Mouse (Mus musculus): Measurements from ENCODE around the gene Insr.

Insr gene

DNA sequence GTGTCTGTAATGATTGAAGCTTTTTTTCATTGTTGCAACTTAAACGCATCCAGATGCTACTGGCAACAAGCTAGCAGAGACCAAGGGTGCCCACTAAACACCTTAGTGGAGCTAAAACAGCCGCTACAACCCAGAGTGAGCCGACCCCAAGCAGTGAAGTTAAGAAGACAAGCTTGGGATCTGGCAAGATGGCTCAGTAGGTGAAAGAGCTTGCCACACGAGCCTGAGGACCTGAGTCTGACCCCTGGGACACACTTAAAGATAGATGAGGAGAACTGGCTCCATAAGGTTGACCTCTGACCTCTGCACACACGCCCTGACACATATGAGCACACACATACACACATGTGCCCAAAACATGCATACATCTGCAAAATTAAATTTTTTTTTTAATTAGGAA lies 4.2 kb downstream of the Insr start:
- no peak for DNase-seq (ENCODE audit: low read depth, low spot score)

DNA sequence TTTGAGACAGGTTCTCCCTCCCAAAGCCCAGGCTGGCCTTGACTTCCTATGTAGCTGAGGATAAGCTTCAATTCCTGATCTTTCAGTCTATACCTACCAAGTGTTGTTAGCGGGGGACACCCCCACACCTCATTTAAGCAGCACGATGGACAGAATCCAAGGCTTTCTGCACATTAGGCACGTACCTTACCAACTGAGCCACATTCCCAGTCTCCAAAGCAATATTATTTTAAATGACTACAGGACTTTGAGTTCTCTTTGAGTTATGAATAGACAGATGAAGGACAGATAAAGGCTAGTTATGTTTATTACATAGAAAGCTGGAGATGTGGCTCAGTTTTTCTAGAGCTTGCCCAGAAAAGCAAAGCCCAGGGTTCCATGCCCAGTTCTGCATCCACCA lies 5.6 kb downstream of the Insr start:
- DNase-seq (ENCODE audit: low read depth, low spot score) = no peak

DNA sequence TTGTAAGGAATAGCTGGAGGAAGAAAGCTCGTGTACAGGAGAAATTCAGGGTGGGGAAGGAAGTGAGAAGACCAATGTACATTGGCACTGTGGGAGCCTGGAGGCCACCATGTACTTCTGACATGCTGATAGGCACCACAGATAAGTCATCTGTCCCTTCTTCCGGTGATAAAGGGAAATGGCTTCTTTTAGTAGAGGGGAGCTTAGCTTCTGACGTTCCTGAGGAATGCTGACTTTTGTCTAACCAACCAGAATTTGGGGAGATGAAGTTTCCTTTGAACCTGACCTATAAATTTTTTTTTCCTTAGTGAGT lies 12.0 kb downstream of the Insr start:
- DNase-seq (ENCODE audit: low read depth, low spot score) = no peak

DNA sequence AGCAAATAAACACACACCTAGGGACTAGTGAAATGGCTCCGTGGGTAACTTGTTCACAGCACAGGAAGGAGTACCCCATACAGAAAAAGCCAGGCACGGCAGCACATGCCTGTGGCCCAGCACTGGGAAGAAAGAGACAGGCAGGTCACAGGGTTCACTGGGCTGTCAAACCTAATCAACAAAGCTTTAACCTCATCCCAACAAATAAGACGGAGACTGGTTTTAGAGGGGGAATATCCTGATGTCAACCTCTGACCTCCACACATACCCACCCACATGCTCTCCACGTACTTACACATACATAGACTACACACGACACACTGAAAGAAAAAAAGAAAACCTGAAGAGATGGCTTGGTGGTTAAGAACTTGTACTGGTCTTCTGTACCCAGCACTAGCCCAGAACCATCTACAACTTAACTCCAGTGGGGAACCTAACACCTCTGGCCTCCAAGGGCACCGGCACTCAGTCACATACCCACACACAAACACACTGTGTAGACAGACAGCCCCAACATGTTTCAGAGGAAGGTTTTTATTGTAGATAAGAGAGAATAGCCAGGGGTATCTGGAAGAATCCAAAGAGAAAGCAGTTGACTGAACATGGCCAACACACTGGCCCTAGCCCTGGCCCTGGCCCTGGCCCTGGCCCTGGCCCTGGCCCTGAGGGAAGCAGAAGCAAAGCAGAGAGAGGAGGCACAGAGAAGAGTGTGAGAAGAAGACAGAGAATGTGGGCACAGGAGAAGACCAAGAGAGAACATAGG lies 12.6 kb downstream of the Insr start:
- no peak for DNase-seq (ENCODE audit: low read depth, low spot score)

DNA sequence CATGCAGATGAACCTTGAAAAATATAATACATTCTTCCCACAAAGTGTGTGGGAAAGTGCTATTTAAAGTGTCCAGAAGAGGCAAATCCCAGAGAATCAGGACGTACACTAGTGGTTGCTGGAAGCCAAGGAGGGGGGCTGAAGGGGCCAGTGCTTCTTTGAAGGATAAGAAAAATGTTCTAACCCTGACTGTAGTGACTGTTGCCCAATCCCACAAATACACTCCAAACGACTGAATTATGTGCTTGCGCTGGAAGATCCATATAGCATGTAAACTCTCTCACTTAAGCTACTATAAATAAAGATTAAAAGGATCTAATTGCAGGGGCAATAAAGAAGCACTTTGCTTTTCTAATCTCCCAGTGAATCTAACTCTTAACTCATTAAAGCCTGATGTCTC lies 14.2 kb downstream of the Insr start:
- no peak for DNase-seq (ENCODE audit: low read depth, low spot score)

DNA sequence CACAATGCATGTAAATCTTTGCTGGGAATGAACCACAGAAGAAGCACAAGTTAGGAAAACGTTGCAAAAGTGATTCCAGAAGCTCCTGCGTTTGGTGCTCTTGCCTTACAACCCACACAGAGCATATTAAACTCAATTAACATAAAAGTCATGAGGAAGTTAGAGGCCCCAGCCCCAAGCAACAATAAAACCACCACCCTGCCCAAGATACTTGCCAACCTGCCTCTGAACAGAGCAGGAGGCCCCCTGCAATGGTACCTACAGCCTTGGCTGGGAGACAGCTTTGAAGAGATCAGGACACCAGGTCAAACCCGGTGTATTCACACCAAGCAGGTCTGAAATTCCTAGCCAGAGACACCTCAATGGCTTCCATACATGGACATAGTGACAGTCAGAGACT lies 16.6 kb downstream of the Insr start:
- DNase-seq (ENCODE audit: low read depth, low spot score) = no peak

DNA sequence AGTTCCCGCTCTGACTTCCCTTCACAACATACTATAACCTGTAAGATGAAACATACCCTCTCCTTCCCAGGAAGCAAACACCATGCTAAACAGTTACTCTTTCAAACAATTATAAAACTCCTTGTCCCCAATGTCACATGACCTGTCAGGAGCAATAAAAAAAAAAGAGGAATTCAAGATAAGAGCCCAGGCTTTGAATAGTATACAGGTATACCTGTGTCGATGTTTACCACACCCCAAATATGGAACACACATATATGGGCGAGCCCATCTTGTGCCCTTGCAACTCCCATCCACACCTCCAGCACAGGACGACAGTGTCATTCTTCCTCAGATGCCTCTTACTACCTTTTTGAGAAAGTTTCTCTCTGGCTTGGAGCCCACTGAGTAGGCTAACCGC lies 18.3 kb downstream of the Insr start:
- DNase-seq (ENCODE audit: low read depth, low spot score) = no peak

DNA sequence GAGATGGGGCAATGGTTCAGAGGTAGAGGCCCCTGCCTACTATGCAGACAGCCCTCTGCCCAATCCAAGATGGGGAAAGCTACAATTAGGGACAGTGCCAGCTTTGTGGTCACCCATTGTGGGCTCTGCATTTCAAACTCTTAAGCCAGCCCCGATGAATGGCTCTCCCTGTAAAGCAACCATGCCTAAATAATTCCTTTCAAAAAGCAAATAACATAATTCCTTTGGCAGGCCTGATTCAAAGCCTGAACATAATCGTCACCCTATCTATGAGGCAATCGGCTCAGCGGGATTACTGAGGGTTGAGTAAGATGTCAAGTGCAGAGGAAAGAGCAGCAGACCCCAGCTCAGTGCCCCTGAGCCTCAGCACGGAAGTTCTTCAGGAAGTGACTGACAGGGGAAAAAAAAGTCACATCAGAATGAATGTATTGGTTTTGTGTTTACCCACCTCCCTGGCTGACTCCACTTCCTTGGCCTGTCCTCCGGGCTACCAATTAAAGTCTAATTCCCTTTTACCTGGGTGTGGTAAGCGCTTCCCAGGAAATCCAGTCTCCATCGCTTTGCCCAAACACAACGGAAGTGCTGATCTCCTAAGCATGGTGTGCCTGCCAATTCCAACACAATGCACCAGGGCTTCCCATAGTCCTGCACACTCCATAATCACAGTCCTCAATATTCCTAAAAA lies 19.1 kb downstream of the Insr start:
- no peak for DNase-seq (ENCODE audit: low read depth, low spot score)

DNA sequence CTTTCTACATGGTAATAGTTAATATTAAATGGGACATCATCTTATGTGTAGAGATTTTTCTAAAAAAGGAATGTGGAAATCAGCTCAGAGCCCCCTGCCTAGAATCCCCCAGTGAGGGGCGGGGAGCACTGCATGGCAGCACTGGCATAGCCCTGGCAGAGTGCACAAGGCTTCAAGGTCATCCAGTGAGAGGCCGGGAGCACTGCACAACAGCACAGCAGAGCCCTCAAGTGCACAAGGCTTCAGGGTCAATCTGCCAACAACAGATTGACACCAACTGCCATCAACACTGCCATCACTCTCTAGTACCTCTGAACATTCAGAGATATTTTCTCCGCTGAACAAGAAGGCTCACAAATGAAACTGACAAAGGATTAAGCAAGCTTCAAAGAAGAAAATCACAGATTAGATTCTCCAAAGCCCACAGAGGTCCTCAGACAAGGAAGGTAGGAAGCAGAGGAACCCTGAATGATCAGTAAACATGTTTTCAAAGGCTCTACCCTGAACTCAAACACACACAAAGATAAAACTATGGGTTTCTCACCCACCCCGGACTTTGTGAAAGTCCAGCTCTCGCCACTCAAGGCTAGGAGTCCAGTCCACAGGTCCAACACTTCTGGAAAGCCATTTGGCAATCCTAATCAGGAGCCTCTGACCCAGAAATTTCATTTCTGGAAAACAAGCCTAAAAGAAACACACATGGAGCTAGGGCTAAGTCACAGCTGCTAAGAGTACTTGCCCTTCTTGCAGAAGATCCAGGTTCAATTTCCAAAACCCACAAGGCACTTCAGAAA lies 23.1 kb downstream of the Insr start:
- DNase-seq (ENCODE audit: low read depth, low spot score) = no peak

DNA sequence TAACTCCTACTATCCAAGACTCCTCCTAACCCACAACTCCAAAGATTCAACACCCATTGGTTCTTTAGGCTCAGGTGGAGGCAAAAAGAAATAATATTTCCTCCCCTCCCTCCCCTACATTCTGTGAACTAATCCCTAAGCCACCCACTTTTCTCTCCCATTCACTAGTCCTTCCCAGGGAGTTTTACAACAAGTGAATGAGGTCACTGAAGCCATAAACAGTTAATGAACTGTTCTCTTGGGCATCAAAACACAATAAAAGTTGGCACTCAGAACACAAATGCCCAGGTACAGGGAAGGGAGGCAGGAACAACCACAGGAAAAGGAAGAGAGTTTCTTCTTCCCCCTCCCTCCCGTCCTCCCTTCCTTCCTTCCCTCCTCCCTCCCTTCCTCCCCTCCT lies 24.1 kb downstream of the Insr start:
- DNase-seq (ENCODE audit: low read depth, low spot score) = no peak

DNA sequence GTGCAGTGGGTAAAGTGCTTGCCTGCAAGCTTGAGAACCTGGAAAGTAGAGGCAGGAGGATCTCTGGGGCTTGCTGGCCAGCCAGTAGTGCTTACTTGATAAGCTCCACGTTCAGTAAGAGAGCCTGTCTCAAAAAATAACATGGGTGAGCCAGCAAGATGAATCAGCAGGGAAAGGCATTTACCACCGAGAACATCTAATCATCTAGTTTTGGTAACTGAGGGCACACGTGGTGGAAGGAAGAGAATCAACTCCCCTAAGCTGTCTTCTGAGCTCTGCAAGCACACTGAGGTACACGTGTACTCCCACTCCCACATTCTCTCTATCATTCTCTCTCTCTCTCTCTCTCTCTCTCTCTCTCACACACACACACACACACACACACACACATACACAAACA lies 26.2 kb downstream of the Insr start:
- no peak for DNase-seq (ENCODE audit: low read depth, low spot score)

DNA sequence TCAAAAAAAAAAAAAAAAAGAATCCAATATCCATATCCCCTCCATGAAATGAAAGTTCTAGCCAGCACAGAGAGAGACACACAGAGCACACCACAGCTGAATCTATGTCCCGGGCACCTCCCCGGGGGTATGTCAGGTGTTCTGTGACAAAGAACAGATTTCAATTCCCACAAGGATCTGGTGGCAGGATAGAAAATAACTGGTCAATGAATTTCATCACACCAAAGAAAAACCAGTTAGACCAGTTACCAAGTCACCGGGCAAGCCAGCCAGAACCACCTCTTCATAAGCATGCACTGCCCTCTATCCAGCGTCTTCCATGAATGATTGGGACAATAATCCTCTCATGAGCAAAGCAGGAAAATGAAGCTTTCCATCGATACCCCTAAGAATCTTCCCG lies 26.8 kb downstream of the Insr start:
- no peak for DNase-seq (ENCODE audit: low read depth, low spot score)

DNA sequence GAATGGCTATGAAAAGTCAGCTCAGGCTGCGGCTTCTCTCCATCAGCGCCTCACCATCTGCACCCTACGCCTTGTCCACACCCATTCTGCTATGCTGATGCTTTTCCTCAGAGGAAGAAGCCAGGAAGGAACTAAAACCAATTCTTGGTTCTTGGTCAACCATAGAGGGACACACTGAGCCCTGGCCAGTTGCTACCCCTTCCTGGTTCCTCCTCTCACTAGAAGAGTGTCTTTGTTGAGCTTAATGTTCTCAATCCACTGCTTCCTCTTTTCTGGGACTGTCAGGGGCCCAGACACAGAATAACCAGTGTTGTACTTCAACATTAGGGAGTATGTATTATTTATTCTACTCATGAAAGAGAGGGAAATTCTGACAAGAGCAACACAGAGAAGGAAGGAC lies 28.3 kb downstream of the Insr start:
- no peak for DNase-seq (ENCODE audit: low read depth, low spot score)

DNA sequence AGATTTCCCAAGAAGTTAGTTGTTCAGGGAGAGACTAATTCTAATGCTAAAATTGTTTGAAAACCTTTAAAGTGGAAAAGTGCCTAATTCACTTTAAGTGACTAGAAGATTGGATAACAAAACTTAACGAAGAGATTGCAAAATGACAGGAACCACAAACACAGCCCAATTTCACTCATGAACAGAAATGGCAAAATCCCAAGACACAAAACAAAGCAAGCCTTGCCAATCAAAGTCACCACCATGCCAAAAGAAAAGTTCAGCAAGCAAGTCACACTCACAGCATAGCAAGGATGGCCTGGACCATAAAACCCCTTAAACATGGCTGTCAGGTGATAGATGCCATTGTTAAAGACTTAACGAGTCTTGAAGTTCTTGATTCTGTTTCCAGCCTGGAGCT lies 29.5 kb downstream of the Insr start:
- no peak for DNase-seq (ENCODE audit: low read depth, low spot score)

DNA sequence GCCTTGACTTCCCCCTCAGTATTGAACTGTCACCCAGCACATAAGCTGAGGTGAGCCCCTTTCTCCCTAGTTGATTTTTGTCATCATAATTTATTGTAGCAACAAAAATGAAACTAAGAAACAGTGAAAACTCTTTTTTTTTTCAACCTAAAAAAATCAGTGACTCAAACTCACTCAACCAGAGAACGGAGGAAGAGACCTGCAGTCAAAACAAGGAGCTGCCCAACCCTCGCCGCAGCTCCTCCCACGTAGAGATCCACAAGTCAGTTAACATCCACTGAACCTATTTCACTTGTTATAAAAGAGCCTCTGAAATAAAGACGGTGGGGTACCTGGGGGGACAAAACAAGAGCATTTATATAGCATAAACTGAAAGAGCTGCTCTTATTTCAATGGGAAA lies 30.7 kb downstream of the Insr start:
- no peak for DNase-seq (ENCODE audit: low read depth, low spot score)

DNA sequence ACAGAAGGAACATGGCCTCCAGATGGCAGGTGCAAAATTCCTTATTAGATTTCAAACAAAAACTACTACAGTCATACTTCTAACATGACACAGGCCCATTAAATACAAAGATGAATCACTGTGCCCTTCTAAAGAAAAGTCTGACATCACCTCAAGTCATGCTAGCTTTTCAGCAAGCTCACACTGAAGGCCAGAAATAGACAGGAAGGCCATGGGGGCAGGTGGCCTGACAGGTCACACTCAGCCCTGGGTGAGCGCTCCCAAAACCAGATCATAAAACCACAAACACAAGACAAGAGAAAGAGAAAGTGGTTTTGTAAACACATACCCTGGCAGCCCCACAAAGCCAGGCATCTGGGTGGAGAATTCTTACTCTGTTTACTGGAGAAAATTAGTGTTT lies 32.3 kb downstream of the Insr start:
- no peak for DNase-seq (ENCODE audit: low read depth, low spot score)

DNA sequence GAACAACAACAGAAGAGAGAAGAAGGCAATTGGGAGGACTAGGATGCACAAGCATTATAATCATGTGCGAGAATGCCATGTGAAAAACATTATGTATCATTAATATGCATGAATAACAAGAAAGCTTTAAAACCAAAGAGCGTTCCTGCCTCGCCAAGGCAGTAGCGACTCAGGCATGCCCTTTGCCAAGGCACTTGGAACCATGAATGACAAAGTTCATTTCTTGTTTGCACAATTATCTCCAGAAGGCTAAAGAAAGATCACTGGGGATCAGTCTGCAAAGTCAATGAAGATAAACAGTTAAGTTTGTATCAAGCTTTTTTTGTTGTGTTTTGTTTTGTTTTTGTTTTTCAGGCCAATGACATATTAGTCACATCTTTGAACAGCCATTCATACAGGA lies 36.2 kb downstream of the Insr start:
- DNase-seq (ENCODE audit: low read depth, low spot score) = no peak

DNA sequence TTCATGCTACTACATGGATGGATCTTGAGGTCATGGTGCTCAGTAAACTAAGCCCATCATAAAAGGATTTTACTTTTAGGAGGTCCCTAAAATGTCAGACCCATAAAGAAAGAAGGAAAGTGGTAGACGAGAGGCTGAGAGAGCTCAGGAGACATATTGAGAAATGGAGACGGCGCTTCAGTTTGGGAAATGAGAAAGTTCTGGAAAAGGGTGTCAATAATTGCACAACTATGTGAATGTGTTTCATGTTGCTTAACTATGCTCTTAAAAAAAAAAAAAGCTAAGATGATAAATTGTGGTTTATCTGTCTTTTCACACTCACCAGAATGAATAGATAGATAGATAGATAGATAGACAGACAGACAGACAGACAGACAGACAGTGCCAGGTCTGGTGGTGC lies 38.7 kb downstream of the Insr start:
- DNase-seq (ENCODE audit: low read depth, low spot score) = no peak

DNA sequence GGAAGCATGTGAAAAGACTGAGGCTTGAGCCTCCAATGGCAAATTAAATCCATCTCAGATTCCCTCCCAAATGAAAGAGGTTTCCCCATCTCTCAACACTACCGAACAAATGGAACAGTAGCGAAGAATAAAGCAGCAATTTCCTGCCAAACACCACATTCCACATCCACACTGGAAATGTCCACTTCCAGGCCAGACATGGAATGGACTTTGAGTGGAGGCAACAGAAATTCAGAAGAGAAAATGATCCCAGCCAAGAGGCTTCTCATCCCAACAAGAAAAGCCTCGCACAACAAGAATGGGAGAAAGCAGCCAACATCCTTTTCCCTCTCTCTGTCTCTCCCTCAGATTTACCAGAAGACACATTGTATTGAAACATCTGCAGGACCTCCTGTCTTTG lies 39.8 kb downstream of the Insr start:
- DNase-seq (ENCODE audit: low read depth, low spot score) = no peak

DNA sequence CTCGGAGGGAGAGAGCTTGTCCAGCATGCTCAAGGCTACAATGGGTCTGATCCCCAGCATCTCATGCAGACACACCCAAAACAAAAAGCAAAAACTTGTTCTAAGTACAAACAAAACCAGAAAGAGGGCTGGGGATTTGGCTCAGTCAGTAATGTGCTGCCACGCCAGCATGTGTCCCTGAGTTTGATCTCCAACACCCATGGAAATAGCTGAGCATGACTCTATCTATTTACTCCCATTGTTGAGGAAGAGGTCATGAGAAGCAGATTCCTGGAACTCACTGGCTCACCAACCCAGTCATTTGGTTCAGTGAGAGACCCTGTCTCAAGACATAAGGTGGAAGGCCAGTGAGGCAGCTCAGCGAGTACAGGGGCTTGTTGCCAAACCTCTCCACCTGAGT lies 40.6 kb downstream of the Insr start:
- no peak for DNase-seq (ENCODE audit: low read depth, low spot score)

DNA sequence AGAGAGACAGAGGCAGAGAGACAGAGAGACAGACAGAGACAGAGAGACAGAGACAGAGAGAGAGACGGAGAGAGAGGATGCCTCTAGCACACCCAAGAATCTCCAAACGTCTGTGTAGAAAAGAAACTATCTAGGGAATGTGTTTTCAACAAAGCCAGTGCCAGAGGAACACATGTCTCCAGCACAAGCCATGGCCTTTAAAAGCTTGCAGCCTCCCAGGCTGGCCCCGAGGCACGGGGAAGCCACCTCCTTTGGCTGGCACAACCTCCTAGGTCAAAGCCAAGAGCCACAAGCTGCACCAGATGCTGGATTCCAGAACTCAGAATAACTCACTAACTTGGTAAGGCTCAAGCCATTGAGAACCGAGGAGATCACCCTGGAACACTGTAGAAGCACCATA lies 42.1 kb downstream of the Insr start:
- DNase-seq (ENCODE audit: low read depth, low spot score) = no peak

DNA sequence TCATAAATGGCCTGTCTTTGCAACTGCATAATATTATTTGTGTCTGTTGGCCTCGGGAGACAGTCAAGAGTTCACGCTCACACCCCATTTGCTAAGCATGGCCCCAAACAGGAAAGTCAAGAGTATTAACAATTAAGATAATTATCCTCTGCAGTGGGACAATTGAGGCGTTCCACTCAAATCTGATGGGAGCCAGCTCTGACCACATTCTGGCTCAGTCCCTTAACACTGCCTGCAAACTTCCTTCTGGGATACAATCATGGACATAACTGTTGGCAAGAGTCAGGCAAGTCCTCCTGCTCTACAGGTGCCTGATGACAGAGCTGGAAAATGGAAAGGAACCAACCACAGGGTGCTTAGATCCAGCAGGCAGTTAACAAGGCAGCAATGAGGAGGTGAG lies 43.1 kb downstream of the Insr start:
- DNase-seq (ENCODE audit: low read depth, low spot score) = no peak

DNA sequence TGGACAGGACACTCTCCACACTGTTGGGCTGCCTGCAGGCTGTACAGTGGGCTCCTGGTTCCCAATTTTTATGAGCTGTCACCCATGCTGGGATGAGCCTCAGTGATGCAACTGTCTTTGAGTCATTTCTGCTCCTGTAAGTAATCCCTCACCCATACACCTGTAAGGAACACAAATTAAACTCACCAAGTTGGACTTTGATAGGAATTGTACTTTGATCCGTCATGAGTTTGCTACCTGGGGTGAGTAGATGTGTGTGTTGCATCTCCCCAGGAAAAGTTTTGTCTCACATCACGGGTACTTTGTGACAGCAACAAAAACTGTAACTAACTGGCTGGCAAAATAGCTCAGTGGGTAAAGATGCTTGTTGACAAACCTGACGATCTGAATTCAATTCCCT lies 44.8 kb downstream of the Insr start:
- DNase-seq (ENCODE audit: low read depth, low spot score) = no peak
